Mouse (Mus musculus): ENCODE results near the gene Tmem135. TPM values are rescaled to one million over a fixed set of nuclear protein-coding genes. Genes with fewer than 3 reads are reported as not detected.
A peak's percentile ranks its signal among the peaks of the same experiment; 100 is the strongest.

The Tmem135 gene
- total RNA-seq, 2 experiments from 2014 or later: 43.3 to 51.3 TPM

DNA sequence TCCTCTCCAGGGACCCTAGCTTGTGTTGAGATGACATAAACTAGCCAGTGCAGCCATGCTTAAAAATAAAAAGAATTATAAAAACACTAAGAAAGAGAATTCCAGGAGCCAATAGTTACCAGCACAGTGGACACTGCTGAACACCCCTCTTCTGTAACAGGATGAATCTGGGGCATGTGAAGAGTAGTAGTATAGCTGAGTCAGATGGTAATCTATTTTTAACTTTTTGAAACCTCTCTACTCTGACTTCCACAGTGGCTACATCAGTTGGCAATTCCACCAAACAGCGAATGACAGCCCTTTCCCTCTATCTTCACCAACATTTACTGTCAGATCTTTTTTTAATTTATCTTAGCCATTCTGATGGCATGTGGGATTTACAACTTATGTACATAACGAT, 187.9 kb downstream of the Tmem135 start:
- intact Hi-C loops (cut with DNase I): no loop called here
- DNase-seq: no peak

DNA sequence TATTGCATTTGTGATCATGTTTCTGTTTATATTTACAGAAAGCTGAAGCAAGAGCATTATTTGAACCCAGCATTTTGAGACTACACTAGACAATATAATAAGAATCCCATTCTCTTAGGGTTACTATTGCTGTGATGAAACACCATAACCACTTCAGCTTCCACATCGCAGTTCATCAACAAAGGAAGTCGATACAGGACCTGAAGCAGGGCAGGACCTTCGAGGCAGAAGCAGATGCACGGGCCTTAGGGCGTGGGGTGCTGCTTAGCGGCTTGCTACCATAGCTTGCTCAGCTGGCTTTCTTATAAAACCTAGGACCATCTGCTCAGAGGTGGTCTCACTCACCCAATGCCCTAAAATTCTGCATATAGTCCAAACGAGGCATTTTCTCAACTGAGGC, 188.3 kb downstream of the Tmem135 start:
- intact Hi-C loops (cut with DNase I): no loop called here
- no peak for DNase-seq

DNA sequence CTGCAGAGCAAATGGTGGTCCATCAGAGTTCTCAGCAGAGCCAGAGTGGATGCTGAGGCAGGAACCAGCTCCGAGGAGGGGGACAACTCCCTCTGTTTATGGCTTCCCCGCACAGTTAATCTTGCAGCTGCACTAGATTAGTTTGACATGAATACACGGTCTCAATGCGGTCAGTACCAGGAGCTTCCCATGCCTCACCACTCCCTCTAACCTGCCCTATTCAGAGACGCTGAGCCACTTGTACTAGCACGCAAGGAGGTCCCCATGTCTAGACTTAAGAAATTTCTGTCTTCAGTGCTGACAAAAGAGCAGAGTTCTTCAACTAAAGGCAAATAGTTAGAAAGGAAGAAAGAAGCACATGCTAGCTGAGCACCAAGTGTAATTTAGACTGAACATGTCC, 193.5 kb downstream of the Tmem135 start:
- intact Hi-C loops (cut with DNase I): no loop called here
- DNase-seq: no peak

DNA sequence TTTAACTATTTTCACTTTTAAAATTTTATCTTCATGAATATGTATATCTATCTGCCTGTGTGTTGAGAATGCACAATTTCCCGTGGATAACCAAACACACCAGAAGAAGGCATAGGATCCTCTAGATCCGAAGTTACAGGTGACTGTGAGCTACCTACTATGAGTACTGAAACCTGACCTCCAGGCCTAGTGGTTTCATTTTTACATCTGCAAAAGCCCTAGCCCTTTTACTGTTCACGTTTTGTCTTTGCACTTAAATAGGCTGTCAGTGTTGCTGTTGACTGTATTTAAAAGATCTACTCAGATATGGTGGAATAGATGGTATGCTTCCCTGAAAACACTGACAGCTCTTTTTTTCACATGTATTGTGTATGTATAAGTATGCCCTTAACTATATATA, 197.9 kb downstream of the Tmem135 start:
- DNase-seq: no peak
- intact Hi-C loops (cut with DNase I): no loop called here

DNA sequence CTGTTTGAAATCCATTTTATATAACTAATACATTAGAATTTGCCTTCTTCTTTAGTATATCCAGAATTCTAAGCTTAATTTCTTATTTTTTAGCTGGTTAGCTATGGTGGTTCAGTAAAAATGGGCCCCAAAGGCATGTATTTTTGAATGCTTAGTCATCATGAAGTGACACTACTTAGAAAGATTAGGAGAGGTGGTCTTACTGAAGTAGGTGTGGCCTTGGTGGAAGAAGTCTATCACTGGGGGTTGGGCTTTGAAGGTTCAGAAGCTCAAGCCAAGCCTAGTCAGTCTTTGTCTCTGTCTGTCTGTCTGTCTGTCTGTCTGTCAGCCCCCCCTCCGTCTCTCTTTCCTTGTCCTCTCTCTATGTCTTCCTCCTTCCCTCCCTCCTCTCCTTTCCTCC, 198.6 kb downstream of the Tmem135 start:
- intact Hi-C loops (cut with DNase I): no loop called here

DNA sequence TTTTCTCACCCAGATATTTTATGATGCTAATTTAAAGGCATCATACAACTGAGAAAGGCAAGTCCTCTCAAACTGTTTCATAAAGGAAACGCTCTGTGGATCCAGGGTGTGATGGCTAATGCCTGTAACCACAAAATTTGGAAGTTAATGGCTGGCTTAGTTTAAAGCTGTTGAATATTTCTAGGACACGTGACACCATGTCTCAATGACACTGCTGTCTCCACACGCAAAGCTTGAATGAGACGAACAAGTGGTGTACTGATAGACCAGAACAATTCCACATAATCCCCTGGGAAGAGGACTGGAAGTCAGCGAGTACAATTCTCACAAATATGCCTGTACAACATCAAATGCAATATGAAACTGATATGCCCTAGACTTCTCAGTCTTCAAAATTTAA, 200.9 kb downstream of the Tmem135 start:
- DNase-seq: no peak
- intact Hi-C loops (cut with DNase I): no loop called here

More for the DNA sequence above, 198.6 kb downstream of the Tmem135 start:
- no peak for DNase-seq

DNA sequence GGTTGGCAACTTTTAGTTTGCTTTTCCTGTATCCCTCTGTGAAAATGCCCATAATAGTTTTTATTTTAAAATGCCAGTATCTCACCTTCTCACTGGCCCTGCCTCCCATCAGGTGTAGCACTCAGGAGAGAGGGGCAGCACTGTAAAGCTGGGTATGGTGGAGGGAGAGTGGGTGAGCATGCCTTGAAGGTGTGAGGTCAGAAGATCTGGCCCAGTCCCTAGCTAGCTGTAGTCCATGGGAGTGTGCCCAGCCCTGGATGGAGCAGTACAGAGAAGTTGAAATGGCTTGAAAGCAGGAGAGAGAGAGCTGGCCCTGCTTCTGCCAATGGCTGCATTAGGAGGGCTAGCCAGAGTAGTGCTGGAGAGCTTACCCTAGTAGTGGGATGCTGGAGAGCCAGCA, 202.1 kb downstream of the Tmem135 start:
- intact Hi-C loops (cut with DNase I): no loop called here
- no peak for DNase-seq

DNA sequence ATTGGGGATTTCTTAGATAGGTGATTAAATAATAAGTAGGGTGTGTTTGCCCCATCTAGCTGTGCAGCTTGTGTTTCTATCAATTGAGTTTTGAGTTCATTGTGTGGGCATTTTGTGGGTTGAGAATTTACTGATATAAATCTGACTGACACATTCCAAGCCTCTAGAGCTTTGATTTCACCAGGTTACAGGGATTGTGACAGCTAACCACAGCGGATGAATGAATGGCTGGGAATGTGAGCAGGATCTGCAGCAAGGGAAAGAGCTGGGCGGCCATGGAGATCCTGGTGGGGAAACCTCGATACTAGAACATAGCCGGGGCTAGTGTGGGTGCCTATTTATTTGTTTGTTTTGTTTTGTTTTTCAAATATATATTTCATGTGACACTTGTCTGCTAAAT, 205.5 kb downstream of the Tmem135 start:
- DNase-seq: no peak
- intact Hi-C loops (cut with DNase I): no loop called here

DNA sequence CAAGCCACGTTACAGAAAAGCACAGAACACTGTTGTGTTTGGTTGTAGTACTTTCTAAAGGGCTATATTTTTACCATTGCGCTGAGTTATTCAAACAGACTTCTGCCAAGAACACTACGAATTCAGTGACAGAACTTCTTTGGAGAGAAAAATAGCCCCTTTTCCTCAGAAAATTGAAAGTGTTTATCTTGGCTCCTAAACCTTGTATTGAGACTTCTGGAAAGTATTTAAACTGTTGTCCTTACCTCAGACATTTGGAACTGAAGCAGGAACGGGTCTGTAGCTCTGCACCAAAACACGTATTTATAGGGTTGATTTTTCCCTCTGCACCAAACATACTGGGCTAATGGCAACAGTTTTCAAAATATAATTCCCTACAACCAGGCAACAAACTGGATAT, 210.6 kb downstream of the Tmem135 start:
- DNase-seq: no peak

DNA sequence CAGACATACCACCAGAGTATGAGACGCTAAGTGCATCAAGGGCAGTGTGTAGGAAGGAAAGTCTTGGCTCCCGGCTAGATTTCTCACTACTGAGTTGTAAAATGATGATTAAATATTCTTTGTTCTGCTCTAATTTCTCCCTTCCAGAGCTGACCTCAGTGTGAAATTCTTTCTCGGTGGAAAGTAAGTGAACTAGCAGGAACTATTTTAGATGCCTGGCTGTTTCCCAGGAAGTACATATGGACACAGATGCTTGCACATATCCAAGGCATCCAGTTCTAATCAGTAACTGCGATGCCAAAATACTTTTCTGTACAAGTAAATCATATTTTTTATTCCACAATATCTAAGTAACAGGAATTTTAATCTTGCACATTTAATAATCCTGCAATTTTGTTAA, 220.1 kb downstream of the Tmem135 start:
- intact Hi-C loops (cut with DNase I): loop anchor here (2.0 kb wide), 1 partner anchor 13 kb away; no protein-coding TSS in a partner anchor
- no peak for DNase-seq

More for the DNA sequence above, 210.6 kb downstream of the Tmem135 start:
- intact Hi-C loops (cut with DNase I): no loop called here

DNA sequence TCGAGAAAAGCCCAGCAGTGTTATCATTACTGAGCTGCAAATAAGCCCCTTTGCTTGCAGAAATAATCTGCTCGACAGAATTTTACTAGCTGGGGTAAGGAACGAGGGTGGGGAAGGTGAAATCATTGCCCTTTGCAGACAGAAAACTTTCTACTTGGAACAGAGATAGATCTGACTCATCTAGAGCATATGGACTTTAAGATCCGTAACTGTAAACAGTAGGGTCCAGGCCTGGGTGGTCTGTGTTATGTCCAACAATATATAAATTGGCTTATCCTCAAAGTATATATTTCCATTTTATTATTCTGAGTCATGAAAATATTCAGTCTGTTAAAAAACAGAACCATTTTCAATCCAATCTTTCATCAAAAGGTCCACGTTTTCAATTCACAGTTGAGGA, 221.1 kb downstream of the Tmem135 start:
- no peak for DNase-seq
- intact Hi-C loops (cut with DNase I): no loop called here

DNA sequence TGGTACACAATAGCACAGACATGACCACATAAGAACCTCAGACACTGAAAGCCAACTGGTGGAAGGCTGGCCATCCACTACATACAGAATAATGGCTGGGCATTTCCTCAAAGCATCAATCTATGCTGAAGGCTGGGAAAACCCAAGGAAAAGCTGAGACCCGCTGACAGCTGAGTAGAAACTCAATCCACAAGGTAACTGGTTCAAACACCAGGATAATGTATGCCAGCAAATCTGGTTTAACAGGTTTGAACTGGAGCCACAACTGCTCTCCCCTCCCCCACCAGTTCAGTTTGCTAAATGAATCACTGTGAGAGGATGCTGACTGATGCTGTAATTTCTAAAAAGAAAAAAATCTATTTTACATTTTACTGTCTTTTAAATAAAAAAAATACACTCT, 222.7 kb downstream of the Tmem135 start:
- DNase-seq: no peak
- intact Hi-C loops (cut with DNase I): no loop called here

DNA sequence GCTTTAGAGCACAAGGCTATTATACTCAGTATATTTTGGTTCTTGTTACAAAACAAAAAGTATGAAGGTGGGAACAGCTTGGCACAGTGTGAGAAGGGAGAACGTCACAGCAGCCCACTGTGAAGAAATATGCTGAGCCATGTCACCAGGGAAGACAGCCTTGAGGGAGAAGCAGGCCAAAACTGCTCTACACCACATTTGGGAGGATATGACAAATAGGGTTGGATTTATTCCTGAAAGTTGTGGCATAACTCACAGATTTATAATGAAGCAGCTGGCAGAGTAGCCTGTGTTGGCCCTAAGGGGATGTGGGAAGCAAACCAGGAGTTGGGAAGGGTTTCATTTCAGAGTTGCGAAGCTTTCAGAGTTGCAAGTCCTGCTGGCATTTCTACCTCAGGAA, 225.4 kb downstream of the Tmem135 start:
- intact Hi-C loops (cut with DNase I): loop anchor here (5.0 kb wide), 1 partner anchor 84 kb away; no protein-coding TSS in a partner anchor
- peak in 1 of 2 experiments; percentile 26 for DNase-seq

DNA sequence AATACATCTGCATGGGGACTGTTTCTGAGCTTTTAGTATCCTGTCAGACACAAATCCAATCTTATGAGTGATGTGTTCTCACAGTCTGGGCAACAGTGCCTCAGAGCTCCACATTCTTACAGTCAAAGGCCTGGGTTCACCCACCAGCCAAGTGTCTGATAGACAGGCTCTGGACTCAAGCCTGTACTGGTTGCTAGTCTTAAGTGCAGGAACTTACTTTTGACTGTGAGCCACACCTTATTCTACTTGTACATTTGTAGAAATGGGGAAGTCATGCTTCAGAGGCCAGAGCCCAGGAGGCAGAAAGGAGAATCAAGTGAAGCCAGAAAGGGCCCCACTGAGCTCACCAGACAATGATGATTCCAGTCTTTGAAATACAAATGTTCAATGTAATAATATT, 226.1 kb downstream of the Tmem135 start:
- intact Hi-C loops (cut with DNase I): loop anchor here (5.0 kb wide), 1 partner anchor 84 kb away; no protein-coding TSS in a partner anchor
- no peak for DNase-seq

DNA sequence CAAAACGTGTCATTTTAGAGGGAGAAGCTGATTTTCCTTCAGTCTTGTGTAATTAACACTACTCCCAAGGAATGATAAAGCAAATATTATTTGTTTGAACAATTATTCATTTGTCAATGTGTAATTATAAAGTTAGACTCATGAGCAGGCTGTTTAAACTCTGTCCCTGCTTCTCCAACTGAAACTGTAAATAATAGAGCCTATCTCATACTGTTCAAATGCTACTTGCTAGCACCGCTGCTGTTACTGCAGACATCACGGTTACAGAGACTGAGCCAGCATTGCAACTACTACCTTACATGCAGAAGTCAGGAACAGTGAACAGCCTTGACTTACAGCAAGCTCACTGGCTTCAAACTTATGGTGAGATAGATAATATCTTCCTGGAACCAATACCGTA, 229.6 kb downstream of the Tmem135 start:
- no peak for DNase-seq
- intact Hi-C loops (cut with DNase I): no loop called here

DNA sequence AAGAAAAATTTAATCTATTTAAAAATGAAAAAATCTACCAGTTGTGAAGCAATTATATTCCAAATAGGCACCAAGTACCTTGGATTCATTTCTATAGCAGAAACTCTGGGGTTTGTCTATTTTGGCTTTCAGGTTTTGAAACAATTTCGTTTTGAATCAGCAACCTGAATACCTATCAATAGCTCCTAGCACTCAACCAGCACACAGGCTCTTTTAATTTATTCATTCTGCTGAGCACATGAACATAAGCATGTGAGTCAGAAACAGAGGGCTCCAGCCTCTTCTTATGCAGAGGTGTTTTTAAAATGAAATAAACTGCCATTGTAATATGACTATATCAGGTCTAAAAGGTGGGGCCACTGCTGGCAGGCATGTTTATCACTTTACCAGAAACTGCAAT, 231.0 kb downstream of the Tmem135 start:
- DNase-seq: no peak
- intact Hi-C loops (cut with DNase I): no loop called here

DNA sequence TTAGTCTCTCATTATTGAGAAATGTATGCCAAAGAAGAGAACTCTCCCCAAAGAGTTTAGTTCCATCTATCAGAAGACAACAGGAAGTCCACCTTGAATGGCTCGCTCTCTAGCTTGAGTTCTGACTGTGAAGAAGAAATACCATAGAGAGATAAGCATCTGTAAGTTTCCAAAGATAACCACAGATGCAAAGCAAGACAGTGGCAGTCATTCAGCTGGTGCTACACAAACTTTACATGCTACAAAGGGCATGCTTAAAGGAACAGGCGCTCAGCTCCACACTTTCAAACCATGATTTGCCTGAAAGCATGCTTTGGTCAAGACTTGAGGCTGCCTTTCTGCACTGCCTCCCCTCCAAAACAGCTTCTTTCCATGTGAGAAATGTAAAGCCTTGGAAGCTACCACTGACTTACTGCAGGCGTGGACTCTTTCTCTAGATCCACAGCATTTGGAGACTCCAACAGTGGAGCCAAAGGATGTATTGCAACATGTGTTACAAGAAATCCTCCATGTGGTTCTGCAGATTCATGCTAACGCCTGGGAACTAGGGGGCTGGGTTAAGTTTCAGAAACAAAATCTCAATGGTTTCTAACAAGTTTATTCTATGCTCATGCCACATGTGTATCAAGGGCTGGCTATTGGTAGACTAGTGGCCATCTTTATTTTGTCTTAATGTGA, 232.1 kb downstream of the Tmem135 start:
- DNase-seq: no peak
- intact Hi-C loops (cut with DNase I): loop anchor here (2.0 kb wide), 1 partner anchor 13 kb away; no protein-coding TSS in a partner anchor

DNA sequence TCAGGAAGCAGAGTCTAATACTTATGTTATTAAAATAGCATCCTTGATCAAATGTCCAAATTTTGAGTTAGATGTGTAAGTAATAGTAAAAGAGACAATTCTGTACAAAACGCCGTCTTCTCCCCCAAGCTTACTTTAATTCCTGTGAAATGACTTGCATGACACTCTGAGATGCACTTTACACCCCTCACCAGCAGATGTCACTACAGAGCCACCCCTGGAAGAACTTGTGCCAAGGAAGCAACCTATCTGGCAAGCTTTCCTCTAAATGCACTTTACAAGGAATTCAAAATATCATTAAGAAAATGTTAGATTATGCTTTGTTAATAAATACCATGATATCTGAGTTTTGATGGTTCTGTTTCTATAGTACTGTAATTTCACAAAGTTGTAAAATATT, 235.4 kb downstream of the Tmem135 start:
- intact Hi-C loops (cut with DNase I): loop anchor here (1.0 kb wide), 2 partner anchors 200 to 251 kb away; no protein-coding TSS in a partner anchor
- peak; percentile 77 for DNase-seq

DNA sequence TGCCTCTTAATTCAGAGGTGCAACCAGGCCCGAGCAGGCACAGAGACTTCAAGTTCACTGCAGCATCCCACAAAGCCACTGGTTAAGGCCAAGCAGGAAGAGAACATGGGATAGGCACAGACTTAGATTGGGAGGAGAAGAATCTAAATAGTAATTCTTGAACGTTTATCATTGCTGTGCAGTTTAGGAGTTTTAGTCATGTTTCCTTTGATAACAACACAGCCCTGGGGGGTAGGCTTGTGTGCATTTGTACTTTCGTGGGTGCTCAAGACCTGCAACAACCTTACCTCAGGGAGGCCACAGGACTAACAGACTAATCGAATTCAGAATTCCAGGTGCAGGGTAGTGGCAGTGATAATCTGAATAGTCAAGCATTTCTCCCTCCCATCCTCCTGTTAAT, 238.5 kb downstream of the Tmem135 start:
- intact Hi-C loops (cut with DNase I): no loop called here
- no peak for DNase-seq

DNA sequence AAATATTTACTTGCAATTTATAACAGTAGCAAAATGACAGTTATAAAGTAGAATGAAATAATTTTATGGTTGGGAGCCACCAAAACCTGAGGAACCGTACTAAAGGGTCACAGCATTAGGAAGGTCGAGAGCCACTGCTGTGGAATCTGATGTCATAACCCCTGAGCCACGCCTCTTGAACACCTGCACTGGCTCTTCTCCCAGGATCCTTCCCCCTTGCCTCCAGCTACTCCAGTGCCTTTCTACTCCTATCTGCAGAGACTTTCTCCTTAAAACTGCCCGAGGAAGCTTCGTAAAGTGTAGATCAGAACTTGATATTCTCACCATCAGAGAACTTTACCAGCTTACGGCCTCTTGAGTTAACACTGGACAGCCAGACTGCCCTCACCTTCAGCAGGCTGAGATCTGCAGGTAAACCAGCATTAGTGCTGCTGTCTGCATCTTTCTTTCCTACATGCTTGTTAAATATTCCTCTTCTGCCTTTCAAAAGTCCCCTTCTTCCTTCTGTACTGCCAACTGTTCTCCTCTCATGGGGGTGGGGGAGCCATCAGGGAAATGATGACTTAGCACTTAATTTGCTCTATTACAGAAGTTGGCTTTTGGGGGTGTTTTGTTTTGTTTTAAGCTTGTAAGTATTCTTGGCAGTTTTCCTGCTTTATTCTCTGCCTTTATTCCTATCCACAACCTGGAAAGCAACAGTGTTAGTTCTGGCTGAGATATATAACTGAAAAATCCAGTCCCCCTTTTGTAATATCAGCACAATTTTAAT, 242.2 kb downstream of the Tmem135 start:
- no peak for DNase-seq
- intact Hi-C loops (cut with DNase I): no loop called here

DNA sequence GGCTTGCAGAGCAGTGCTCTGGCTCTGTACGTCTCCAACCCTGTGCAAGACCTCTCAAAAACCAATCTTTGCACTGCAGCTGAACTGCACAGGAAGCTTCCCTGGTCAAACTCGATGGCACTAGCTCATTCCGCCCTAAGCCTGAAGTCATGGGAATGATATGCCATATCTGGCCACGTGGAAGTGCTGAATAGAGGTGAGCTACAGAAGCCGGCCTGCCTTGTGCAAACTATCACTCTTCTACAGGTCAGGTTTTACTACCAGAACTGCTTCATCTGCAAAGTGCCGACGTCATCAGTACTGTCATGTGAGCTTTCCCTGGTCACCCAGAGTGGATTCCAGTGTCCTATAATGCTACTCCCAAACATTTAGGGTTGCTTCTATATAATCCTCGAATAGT, 246.7 kb downstream of the Tmem135 start:
- DNase-seq: no peak
- intact Hi-C loops (cut with DNase I): no loop called here

DNA sequence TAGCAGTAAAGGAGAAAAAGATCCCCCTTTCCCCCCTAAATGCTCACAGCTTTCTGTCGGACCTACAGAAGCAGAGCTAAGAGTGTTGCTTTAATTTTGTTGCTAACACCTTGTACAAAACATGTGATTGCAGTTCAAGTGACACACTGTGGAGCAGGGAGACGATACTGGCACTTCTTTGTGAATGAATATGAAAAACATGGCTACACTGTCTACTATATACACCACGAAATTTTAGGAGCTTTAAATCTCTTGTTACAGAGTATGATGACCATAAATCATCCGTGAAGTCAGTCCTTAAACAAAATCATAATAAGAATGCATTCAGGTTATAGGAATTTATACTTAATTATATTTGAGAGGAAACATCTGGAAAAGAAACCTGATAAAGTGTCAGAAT, 247.4 kb downstream of the Tmem135 start:
- intact Hi-C loops (cut with DNase I): no loop called here
- no peak for DNase-seq
